Mouse (Mus musculus): ENCODE data around the gene Wnt1.
"Not testable (repeated sequence)": the region's sequence is repeated elsewhere in the genome, so short reads cannot be mapped to it uniquely, and the experiment has no call there.

Wnt1 gene

DNA sequence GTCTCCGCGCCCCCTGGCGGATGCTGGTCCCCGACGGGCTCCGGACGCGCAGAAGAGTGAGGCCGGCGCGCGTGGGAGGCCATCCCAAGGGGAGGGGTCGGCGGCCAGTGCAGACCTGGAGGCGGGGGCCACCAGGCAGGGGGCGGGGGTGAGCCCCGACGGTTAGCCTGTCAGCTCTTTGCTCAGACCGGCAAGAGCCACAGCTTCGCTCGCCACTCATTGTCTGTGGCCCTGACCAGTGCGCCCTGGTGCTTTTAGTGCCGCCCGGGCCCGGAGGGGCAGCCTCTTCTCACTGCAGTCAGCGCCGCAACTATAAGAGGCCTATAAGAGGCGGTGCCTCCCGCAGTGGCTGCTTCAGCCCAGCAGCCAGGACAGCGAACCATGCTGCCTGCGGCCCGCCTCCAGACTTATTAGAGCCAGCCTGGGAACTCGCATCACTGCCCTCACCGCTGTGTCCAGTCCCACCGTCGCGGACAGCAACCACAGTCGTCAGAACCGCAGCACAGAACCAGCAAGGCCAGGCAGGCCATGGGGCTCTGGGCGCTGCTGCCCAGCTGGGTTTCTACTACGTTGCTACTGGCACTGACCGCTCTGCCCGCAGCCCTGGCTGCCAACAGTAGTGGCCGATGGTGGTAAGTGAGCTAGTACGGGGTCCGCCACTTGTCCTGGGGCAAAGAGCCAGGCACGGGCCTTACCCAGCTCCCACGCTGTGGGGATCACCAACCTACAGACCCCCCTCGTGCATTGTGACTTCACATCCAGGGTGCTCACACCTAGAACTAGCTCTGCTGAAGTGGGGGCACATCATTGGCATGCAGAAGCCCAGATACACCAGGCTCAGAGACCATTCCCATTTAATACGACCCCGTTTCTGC is at the start of gene Wnt1:
Wnt1 (plus strand) TSS at position 197 of the 875 bp plus-strand sequence.
- DNase-seq (ENCODE audit: low read depth, low spot score), result no peak

DNA sequence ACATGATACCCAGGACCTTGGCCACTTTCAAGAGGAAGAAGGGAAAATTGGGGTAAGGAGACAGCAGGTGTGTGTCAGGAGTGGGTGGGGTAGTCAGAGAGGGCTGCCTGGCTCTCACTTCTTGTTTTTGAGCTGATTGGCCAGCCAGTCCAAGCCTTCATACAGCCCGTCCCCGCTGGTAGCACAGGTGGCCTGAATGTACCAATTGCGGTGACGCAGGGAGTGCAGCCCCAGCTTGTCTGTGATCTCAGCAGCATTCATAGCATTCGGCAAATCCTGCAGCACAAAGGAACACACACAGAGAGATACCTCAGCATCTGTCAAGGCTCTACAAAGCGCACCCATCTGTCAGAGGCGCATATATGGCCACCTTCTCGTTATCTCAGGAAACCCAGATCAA is 49.4 kb upstream of the Wnt1 start:
- DNase-seq (ENCODE audit: low read depth, low spot score), result no peak

DNA sequence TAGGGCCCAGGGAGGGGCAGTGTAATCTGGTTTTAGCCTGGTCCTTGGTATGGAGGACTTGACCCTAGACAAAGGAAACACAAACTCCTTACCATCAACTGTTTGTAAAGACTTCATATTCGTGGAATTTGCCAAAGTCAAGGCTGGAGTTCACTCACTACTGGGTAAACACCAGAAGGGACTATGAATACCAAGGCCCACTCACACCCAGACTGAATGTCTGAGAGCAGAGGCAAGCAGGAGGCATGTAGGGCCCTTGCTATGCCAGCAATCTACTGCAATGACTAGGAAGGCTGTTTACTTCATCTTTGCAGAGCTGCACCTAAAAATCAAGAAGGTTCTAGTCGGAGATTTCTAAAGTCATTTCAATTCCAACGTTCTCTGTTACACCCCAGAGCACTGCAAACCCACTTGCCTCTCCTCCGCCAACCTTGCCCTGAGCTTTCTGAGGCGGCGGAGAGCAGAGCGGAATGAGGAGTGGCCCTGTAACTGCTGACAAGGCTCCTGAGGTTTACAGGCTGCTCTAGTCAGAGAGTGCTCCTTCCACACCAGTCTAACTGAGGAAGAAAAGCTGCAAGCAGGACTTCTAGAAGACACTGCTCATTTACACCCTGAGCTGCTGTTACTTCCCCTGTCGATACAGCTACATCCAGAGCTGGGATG is 46.8 kb upstream of the Wnt1 start:
- no peak for DNase-seq (ENCODE audit: low read depth, low spot score)

DNA sequence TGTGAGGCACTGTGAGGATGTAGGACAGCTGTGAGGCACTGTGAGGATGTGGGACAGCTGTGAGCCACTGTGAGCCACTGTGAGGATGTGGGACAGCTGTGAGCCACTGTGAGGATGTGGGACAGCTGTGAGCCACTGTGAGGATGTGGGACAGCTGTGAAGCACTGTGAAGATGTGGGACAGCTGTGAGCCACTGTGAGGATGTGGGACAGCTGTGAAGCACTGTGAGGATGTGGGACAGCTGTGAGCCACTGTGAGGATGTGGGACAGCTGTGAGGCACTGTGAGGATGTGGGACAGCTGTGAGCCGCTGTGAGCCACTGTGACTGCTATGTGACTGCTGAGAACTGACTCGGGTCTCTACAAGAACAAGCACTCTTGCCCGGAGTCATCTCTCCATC is 45.8 kb upstream of the Wnt1 start:
- not testable (repeated sequence) for DNase-seq (ENCODE audit: low read depth, low spot score)

DNA sequence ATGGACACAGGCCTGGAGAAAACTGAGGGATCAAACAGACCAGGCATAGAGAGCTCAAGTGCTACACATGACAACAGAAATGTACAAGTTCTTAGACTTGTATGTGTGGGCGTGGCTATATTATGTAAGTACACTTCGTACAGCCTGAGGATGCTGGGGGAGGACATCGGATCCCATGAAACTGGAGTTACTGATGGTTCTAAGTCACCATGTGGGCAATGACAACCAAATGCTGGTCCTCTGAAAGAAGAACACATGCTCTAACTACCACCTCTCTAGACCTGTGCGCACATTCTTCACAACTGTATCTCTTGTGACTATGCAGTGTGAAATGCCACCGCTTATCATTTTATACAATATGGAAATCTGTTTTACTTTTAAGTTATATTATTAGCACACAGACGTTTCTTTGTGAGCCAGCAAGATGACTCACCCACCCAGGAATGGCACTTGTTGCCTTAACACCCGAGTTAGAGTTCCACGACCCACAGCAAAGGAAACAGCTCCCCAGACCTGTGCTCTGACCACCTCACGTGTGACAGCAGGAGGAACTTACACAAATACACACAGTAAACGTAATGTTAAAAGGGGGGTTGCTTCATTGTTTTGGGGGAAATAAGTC is 43.2 kb upstream of the Wnt1 start:
- no peak for DNase-seq (ENCODE audit: low read depth, low spot score)

DNA sequence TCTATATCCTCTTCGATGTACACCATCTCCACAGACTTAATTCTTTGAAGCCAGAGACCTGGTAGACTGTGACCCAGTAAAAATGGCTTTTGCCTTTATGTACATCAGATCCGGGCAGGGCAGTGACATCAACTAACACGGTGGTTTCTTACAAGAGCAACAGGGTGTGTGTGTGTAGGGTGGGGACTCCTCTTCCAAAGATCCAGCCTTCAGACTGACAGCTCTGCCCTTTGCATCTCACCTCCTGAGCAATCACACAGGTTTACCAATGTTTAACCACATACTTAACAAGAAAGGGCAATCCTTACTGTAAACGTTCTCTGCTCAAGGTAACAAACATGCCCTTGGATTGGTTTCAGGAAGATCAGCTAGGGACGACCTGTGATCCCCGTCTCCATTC is 42.4 kb upstream of the Wnt1 start:
- no peak for DNase-seq (ENCODE audit: low read depth, low spot score)

DNA sequence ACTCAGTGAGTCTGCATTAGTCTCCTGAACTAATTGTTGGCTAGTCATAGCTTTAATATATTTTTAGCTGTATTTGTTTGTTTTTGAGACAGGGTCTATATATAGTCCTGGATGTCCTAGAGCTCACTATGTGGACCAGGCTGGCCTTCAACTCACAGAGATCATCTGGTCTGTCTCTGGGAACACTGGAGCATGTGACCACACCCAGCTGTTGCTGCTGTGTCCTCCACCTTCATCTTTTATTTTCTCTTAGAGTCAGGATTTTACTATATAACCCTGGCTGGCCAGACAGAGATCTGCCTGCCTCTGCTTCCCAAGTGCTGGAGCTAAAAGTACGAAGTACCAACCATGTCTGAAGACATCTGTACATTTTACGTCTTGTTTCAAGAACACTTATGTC is 40.6 kb upstream of the Wnt1 start:
- no peak for DNase-seq (ENCODE audit: low read depth, low spot score)

DNA sequence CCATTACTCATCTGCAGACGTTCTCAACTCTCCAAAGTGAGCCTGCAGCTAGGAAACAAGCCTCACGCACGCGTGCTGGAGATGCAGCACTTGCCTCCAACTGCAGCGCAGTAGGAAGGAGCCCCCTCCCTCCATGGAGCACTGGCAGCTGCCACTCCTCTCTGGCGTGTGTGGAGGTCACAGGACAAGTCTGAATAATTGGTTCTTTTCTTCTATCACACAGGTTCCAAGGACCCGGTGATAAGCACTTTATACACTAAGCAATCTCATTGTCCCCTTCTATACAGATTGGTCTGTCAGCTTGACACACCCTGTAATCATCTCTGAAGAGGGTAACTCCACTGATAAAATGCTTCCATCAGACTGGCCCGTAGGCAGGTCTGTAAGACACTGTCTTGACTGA is 36.6 kb upstream of the Wnt1 start:
- no peak for DNase-seq (ENCODE audit: low read depth, low spot score)

DNA sequence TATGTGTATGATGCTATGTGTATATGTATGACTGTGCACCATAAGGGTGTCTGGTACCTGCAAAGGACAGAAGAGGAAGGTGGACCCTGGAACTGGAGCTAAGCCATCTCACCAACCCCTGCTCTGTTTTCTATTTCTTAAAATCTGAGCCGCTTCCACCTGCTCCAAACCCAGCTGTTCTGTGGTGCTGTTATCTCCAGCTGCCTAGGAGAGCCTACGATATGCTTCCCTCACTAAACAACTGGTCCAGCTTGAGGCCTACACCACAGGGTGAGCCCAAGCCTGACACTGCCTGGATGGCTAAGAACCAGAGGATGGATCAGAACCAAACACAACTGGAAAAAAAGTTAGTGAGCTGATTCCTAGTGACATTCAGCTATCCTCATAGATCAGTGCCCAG is 35.5 kb upstream of the Wnt1 start:
- DNase-seq (ENCODE audit: low read depth, low spot score), result no peak

DNA sequence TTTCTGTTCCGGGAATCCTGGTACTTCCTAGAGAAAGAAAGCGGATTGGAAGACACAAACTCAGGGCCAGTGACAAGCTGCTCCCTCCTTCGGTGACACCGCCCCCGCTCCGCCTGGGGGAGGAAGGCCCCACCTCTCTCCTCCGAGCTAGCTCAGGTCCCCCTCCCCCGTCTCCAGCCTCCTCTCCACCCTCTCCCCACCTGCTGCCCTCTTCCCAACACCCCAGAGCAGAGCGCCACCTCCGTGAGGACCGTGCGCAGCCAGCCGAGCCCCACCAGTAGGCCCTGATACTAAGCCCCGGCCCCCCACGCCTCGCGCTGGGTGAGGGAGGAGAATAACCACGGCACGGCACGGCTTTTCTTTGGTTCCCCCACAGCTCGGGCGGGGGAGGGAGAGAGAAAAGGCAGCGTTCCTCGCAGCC is 27.4 kb upstream of the Wnt1 start:
- peak; percentile 35 for DNase-seq (ENCODE audit: low read depth, low spot score)

DNA sequence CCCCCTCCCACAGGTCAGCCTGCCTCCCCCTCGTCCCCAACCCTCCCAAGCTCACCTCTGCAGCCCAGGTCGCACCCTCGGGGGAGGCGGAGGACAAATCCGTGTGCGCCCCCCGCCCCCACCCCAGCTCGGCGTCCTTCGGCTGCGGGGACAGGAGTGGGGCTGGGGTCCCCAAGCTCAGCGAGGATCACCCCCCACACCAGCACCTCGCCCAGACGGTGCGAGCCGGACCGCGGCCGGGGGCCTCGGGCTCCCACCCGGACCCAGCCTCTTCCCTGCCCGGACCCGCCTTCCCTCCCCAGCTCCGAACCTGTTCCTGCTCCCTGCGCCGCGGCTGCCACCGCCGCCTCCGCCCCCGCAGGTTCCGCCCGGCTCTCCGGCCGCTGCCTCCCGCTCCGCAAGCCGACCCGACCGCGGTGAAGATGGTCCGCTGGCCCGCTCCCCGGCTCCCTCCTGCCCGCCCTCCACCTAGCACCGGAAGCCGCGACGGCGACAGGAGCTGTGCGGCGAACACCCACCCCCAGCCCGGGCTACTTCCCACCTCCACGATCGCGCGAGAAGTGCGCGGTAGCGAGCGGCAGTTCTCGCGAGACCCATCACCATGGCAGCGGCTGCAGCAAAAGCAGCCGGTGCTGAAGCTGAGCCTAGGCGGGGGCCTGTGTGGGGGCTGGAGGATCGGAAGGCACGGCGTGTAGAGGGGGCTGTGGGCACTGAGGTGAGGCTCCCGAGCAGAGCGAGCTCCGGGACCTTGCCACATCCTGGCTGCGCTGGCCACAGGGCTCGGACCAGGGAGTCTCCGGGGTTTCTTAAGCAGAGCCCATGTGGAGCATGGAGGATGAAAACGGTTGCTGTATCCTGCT is 26.8 kb upstream of the Wnt1 start, which contains the start of gene Arf3:
Arf3 (minus strand) TSS at position 545 of the 860 bp plus-strand sequence.
- DNase-seq (ENCODE audit: low read depth, low spot score), result peak; percentile 95

DNA sequence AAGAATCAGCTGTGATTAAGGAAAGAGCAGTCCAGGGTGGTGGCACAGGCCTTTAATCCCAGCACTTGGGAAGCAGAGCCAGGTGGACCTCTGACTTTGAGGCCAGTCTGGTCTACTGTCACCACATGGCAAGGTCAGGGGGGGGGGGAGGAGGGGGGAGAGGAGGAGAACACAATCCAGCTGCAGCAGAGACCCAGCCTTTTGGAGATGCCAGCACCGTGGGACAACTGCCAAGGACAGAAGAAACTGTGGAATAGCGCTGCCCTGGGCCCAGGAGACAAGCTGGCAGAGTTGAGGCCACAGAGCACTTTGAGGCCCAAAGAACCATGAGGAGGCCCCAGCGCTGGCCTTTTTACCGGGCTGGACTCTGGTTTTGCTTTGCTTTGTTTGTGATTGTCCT is 23.7 kb upstream of the Wnt1 start:
- no peak for DNase-seq (ENCODE audit: low read depth, low spot score)

DNA sequence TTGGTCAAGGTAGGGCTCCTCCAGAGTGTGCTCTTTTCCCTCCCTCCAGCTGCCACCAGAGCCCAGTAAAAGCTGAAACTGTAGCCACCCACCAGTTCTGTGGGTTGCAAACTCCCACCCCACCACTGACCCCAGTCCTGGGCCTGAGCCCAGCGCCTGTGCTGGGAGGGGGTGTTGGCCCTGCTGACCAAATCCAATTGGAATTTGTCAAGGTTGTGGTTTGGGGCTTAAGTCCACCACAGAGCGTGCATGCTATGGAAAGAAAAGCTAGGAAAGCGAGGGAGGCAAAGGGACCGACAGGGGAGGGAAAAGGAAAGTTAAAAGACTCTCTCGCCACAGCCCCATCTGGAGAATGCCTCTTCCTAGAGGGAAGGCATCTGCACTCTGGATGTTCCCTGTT is 21.4 kb upstream of the Wnt1 start:
- no peak for DNase-seq (ENCODE audit: low read depth, low spot score)

DNA sequence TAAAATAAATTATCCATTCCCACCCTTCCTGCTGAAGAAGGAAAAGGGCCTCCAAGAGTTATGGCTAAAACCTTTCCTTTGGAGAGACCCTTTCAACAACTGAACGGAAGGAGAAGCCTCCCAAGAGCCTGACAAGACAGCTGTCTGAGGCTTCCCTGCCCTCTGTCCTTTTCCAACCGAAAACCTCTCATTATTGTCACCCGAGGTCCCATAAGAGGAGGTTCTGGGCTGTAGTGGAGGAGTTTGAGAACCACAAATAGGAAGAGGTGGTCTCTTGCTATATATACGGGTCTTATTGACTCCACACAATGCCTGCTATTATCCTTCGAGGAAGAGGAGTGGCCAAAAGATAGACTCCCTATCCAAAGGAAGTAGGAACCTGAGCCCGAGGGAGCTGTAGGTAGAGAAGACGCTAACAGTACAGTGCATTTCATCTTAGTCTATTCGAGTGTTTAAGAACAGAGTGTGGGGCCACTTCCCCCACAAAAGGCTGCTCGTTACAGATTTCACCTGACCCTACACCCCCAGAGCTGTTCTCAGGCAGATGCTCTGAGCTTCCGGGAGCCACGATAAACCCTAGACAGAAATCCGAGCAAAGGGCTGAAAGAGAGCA is 17.7 kb upstream of the Wnt1 start:
- no peak for DNase-seq (ENCODE audit: low read depth, low spot score)

DNA sequence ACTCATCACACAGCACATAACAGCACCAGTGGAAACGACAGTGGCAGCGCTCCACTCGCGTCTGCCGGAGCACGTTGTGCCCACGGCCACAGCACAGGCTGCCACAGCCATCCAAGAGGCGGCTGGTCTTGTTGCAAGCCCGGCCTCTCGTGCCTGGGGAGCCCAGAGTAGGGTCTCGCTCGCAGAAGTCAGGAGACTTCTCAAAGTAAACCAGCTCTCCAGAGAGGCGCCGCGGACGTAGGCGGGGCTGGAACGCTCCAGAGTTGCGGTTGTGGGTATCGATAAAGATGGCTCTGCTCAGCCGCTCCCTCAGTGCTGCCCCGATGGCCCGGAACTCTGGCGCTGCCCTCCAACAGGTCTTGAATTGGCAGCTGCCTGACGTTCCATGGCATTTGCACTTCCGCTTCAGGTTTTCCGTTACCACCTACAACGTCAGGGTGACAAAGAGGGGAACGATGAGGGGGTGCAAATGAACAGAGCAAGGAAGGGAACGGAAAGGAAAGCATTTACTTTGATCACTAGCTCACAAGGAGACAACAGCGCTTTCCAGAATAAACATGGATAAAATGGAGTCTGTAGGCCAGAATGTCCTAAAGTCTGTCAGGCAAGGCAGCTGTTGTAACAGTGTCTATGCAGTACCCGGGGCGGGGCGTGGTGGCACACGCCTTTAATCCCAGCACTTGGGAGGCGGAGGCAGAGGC is 17.0 kb upstream of the Wnt1 start:
- DNase-seq (ENCODE audit: low read depth, low spot score), result no peak

DNA sequence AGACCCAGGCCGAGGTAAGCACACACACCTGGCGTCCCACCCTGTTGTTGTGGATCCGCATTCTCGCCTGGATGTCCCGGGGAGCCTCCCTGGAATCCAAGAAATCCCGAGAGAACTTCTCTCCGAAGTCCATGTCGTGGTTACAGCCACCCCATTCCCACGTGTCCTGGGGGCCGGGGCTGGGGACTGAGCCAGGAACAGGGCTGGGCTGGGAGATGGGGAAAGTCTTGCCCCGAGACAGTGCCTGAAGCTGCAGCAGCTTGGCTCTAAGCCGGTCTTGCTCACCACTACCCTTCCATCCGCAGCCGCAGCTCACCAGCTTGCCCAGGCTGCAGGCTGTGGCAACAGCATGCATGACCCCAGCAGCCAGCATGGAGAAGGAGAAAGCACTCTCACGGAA is 15.6 kb upstream of the Wnt1 start:
- no peak for DNase-seq (ENCODE audit: low read depth, low spot score)

DNA sequence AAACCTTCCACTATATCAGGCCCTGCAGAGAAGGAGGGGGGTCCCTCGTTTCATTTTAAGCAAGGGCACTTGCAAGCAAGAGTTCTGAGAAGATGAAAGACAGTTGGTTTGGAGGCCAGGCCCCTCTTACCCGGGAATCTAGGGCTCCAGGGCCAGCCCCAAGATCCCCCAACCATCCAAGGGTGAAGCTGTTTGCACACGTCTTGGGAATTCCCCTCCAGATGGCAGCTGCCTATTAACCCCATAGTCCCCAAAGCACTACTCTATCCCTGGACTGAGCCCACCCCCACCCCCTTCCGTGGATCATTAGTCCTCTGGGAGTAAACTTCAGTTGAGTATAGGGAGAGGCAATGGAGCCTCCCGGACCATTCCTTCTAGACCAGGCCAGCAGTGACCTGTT is 14.1 kb upstream of the Wnt1 start:
- DNase-seq (ENCODE audit: low read depth, low spot score), result no peak

DNA sequence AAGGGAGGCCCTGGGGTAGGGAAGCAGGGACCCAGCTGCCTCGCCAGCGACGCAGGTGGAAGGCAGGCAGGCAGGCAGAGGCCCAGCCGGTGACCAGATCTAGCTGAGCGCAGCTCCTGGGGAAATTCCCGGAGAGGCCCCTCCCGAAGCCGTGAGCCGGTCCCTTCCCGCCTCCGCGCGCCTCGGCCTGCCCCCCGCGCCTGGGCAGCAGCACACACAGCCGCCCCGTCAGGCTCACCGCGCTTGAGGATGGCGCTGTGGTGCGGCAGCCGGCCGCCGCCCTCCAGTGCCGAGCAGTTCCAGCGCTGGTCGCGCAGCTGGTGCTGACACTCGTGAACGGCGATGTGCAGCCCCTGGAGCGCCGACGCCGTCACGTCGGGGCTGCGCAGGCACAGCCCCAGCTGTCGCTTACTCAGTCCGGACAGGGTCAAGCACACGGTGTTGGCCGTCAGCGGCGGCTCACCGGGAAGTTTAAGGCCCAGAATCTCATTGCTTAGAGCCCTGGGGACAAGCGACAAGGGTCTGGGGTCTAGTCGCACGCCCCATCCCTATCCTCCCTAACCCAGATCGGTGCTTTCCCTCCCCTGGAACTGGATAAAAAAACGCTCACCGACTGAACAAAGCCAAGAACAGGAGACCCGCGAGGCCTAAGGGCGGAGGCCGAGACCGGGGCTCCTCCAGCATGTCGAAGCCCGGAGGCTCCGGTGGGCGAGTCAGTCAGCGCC is 13.2 kb upstream of the Wnt1 start:
- no peak for DNase-seq (ENCODE audit: low read depth, low spot score)

DNA sequence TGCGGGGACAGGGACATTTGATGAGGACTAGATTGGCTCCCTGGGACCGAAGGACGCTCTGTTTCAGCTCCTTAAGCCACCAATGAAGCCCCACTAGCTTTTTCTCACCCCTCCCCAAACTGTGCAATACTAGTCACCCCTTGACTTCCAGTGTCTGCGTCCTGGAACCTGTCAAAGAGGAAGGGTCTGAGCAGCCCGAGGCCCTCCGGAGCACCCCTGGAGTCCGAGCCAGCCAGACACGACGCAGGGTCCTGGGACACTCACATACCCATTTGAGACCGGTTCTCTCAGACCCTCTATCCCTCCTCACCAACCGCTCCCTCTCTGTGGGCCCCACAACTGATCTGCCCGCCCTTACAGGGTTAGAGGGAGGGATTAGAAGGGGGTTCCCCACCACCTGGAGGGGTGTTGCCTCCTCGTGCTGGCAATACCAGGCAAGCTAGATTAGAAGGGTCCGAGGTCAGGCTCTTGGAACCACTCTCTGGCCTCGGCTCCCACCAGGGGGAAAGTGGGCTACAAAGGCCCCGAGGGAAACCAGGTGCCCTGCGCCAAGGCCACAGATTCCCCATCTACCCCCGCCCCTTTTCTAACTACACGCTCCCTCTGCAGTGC is 12.5 kb upstream of the Wnt1 start:
- no peak for DNase-seq (ENCODE audit: low read depth, low spot score)

DNA sequence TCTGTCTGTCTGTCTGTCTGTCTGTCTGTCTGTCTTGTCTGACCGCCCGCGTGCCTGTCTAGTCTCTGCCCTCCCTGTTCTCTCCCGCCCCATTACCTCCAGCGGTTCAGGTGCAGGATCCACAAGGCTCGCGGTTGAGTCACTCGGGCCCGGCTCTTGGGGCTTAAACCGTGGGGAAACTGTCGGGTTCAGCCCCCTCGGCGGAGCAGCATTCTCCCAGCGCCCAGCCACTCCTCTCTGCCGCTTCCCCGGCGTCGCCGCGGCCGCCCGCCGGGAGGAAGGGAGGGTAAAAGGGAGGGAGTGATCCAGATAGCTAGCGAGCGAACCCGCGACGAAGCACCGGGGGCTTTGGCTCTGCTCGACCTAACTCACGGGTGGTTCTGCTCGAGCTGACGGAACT is 11.9 kb upstream of the Wnt1 start, which contains the start of gene Wnt10b:
Wnt10b (minus strand) TSS at position 389 of the 400 bp plus-strand sequence.
- DNase-seq (ENCODE audit: low read depth, low spot score), result no peak
